Mouse (Mus musculus): ENCODE results near the gene Olfm2.

GRCm38 (mm10) chr9:20787992-20788391, 41.8 kb upstream of the Olfm2 start:
- TF ChIP-seq CTCF (IDR thresholded peaks at IDR 0.05; ENCODE audit: low read depth), result no peak
- no peak for TF ChIP-seq EP300 (IDR thresholded peaks at IDR 0.05; ENCODE audit: low read depth)

Data from liver, postnatal 0 days (tissue).